Mouse (Mus musculus) intestine, embryonic 16.5 days (tissue): ENCODE data around the gene Ercc6l2. TPM values are rescaled to one million over a fixed set of nuclear protein-coding genes. Genes with fewer than 3 reads are reported as not detected.

ENCODE experiments used
- ATAC-seq: fragments of 200-750 bp; cut with Nextera tagmentation; 2 replicates; pipeline ENCODE4 v1.8.0; 2017; ENCODE audit warnings: moderate TSS enrichment, moderate library complexity
- H3K27ac ChIP-seq: fragments of 300-500 bp; sonication (generic); 2 replicates; pipeline ENCODE4 v1.5.1; 2014; ENCODE audit warnings: mild to moderate bottlenecking, low read length
- H3K27me3 ChIP-seq: fragments of 300-500 bp; sonication (generic); replicated peaks from 2 replicates; pipeline ENCODE4 v1.6.1; 2014; ENCODE audit warnings: low read length, control low read depth, mixed read lengths; ENCODE audit not compliant: control insufficient read depth, insufficient read depth
- H3K36me3 ChIP-seq: fragments of 300-500 bp; sonication (generic); 2 replicates; pipeline ENCODE4 v1.6.1; 2014; ENCODE audit warnings: low read length, control low read depth; ENCODE audit not compliant: control insufficient read depth, insufficient read depth
- H3K4me1 ChIP-seq: fragments of 300-500 bp; sonication (generic); 2 replicates; pipeline ENCODE4 v1.6.1; 2014; ENCODE audit warnings: low read length, control low read depth, mixed read lengths; ENCODE audit not compliant: control insufficient read depth, insufficient read depth
- H3K4me2 ChIP-seq: fragments of 300-500 bp; sonication (generic); 2 replicates; pipeline ENCODE4 v1.6.1; 2014; ENCODE audit warnings: low read depth, low read length, control low read depth
- H3K4me3 ChIP-seq: fragments of 300-500 bp; sonication (generic); 2 replicates; pipeline ENCODE4 v1.5.1; 2014; ENCODE audit warnings: mild to moderate bottlenecking, low read length
- H3K9ac ChIP-seq: fragments of 300-500 bp; sonication (generic); 2 replicates; pipeline ENCODE4 v1.6.1; 2014; ENCODE audit warnings: low read depth, low read length
- H3K9me3 ChIP-seq: fragments of 300-500 bp; sonication (generic); 2 replicates; pipeline ENCODE4 v1.6.1; 2016; ENCODE audit warnings: low read length, control low read depth; ENCODE audit not compliant: control insufficient read depth
- WGBS: fragments of 180-500 bp; shearing (Covaris S2); extraction: QIAGEN DNeasy Blood & Tissue Kit; methylation state at CpG from one replicate; pipeline ENCODE4 v1.1.7; 2014; 5-methylcytosine and 5-hydroxymethylcytosine counted together
- polyA plus RNA-seq: library from polyadenylated mRNA; unstranded; fragments of >200 nt; fragmentation: Nextera tagmentation; extraction: Ambion mirVana; gene quantifications from 2 replicates; pipeline ENCODE4 v1.2.1, GENCODE M21; 2015

The Ercc6l2 gene
- 16.0 and 18.4 TPM in 2 replicates for polyA plus RNA-seq

DNA sequence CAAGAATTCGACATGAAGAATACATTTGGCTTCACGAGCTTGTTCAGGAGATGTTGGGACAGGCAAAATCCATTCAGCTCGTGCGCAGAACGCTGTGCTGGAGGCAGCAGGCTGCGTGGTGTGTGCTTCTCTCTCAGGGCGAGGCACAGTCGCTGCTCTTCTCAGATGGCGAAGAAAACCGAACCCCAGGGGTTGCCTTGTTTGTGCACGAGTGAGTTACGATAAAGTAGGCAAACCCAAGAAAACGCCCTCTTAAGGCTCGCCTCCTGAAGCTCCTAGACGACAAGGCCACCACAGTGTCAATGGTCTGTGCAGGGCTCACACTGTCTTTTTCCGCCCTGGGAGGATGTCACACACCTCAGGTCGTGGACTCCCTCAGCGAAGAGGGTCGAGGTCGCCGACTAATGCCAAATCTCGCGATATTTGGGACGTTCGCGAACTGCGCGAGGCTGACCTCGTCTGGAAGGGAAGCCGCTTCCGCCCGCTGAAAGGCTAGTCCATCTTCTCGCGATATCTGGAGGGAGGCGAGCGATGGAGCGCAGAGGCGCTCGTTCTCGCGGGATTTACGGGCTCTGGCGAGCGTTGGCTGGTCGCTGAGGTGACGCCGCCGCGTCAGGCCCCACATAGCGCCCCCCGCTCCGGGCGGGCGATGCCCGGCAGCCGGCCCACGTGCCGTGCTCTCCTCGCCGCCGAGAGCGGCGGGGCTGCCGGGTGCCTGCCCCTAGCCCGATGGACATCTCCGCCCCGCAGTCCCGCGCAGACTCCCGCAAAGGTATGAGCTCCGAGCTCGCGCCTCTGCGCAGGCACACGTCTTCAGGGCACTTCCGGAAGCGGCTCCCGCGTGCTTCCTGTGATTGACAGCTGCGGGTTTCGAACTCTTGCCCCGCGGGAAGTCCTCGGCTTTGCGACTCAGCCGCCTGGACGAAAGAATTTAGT is at the start of gene Ercc6l2:
Gene Ercc6l2, plus strand, starts transcription at position 495 of the 936 bp plus-strand sequence.
- under 1% methylated on average over 87 of the region's 87 CpGs for WGBS
- Histone ChIP-seq H3K9ac (peak within 1 kb of the TSS; percentile 93), H3K27me3 (no peaks in the 10 kb centered on the region), H3K4me3 (peak within 1 kb of the TSS; percentile 72), H3K4me2 (peak within 1 kb of the TSS; percentile 61), H3K9me3 (no peaks in the 10 kb centered on the region), H3K4me1 (peaks cover 6% of the 10 kb centered on the region), H3K27ac (peak within 1 kb of the TSS; percentile 95), H3K36me3 (no peaks in the 10 kb centered on the region)
- peak; percentile 99 for ATAC-seq

DNA sequence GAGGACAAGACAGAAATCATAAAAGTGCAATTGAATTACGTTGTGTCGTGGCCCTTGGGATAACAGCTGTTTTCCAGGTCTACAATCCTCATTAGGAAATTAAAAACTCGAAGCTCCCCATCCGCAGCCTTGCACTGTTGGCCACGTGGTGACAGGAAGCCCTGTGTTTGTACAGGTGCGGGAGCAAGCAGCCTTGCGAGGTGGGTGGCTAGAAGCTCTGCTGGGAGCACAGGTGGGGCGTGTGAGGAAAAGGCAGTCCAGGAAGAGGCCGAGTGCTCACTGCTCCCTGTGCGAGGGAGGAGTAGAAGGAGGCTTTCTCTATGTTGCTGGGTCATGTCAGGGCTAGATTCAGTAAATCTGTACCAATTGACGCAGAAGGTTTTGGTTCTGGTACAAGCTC is 49.0 kb upstream of the Ercc6l2 start:
- WGBS: 42% methylated on average over 11 of the region's 11 CpGs
- Histone ChIP-seq H3K4me3 (no peak overlapping the region), H3K9me3 (no peaks in the 10 kb centered on the region), H3K36me3 (no peaks in the 10 kb centered on the region), H3K4me1 (no peaks in the 10 kb centered on the region), H3K27me3 (no peaks in the 10 kb centered on the region), H3K27ac (no peak overlapping the region), H3K9ac (no peak overlapping the region), H3K4me2 (no peak overlapping the region)
- ATAC-seq: peak; percentile 65; the same call in 1 of the 2 replicates

DNA sequence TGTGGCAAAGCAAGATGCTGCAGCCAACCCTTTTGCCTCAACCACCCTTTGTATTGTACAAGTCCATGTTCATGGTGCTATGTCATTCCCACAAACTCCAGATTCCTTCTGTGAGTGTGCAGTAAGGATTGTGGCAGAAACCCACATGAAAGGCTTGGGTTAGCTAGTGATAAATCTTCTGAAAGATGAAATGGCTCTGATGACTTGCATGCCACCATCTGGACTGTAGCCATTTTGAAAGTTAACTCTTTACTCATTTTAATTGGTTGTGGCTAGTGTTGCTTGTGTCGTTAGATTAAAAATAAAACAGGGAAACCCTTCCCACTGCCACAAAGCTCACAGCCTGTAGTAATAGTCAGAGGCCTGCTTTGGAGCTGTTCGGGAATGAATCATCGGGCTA is 44.0 kb upstream of the Ercc6l2 start:
- Histone ChIP-seq H3K36me3 (no peaks in the 10 kb centered on the region), H3K27ac (no peak overlapping the region), H3K4me2 (no peak overlapping the region), H3K9me3 (no peaks in the 10 kb centered on the region), H3K4me3 (no peak overlapping the region), H3K27me3 (no peaks in the 10 kb centered on the region), H3K9ac (no peak overlapping the region), H3K4me1 (no peaks in the 10 kb centered on the region)
- ATAC-seq: no peak
- 60% methylated on average over 3 of the region's 3 CpGs for WGBS

DNA sequence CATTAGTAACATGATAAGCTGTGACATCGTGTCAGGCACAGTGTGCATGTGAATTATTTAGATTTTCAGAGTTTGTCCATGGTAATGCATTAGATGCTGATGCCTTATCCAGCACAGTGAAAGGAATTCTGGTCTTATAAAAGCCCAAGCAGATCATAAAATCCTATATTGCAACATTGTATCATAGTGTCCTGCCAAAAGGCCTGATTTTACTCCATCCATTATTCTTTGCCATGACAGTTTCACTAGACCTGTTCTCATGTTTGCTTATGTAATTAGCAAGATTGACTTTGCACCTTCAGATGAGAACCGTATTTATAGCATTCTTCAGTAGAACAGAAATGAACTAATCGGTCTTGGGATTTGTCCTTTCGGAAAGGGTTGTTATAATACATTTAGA is 36.1 kb upstream of the Ercc6l2 start:
- 76% methylated on average over 4 of the region's 4 CpGs for WGBS
- Histone ChIP-seq H3K27ac (no peak overlapping the region), H3K27me3 (no peaks in the 10 kb centered on the region), H3K9me3 (no peaks in the 10 kb centered on the region), H3K4me1 (no peaks in the 10 kb centered on the region), H3K4me3 (no peak overlapping the region), H3K4me2 (no peak overlapping the region), H3K9ac (no peak overlapping the region), H3K36me3 (no peaks in the 10 kb centered on the region)
- no peak for ATAC-seq

DNA sequence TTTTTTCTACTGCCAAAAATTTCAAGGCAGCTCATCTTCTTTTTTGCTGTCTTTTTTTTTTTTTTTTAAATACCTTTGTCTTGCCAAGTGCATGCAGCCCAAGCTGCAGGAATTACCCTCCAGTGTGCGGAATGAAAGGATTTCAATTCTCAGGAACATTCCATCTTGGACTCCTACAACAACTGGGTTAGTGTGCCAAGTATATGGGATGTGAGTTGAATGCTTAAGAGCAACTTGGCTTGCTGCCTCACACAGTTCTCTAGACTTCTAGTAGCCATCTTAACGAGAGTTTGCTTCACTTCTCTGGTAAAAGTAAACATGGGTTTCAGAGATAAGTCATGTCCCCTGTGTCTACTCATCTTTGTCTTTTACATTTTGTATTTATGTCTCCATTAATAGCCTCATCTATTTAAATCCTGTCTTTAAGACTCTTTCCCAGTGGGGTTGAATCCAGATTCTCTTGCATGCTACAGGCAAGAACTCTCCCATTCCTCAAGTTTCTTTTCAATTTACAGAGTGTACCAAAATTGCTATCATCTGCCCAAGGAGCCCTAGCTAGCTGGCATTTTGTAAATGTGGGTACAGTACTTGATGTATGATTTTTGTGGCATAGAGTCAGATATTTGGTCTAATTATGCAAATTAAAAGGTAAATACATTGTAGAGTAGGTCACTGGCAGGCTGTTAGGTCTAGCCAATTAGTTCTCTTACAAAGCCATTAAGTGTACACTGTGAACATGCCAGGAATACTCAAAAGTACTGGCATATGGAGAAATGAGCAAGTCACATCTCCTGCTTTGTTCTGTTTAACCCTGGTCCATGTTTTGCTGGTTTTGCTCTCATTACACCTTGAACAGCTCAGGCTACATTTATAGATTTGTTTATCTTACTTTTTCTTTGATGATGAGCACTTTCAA is 35.4 kb upstream of the Ercc6l2 start:
- Histone ChIP-seq H3K4me3 (no peak overlapping the region), H3K4me2 (no peak overlapping the region), H3K27me3 (no peaks in the 10 kb centered on the region), H3K9ac (no peak overlapping the region), H3K9me3 (no peaks in the 10 kb centered on the region), H3K4me1 (no peaks in the 10 kb centered on the region), H3K27ac (peak overlapping the region; percentile 41; the same call in 1 of the 2 replicates), H3K36me3 (no peaks in the 10 kb centered on the region)
- peak; percentile 73 for ATAC-seq
- 31% methylated on average over 2 of the region's 2 CpGs for WGBS

DNA sequence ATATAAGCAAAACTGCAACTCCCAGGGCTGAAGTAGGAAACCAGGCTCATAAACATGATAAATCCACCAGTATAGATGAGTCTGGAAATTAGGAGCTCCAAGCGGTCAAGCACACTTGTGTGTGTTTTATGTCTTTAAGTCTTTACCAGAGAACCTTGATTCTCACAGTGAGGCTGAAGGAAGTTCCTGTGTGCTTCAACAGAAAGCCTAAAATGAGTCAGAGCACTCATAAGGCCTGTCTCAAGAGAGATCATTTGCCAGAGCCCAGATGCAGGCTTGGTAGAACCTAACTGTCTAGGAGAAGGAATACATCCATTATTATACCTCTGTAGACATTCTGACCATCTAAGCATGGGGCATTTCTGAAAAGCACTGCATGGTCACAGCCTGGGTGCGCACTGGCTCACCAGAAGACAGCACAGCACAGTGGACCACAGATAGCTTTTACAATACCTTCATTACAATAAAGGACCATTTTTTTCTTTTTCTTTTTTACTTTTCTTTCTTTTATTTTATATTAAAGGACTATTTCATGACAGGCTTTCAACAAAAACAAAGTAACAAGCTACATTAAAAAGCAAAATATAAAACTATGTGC is 22.7 kb upstream of the Ercc6l2 start:
- H3K9me3 ChIP-seq: no peaks in the 10 kb centered on the region
- no peak overlapping the region for H3K9ac ChIP-seq
- H3K27me3 ChIP-seq: no peaks in the 10 kb centered on the region
- WGBS: 86% methylated on average over 2 of the region's 2 CpGs
- no peaks in the 10 kb centered on the region for H3K36me3 ChIP-seq
- no peaks in the 10 kb centered on the region for H3K4me1 ChIP-seq
- no peak overlapping the region for H3K4me2 ChIP-seq
- no peak overlapping the region for H3K27ac ChIP-seq
- no peak for ATAC-seq
- H3K4me3 ChIP-seq: no peak overlapping the region

DNA sequence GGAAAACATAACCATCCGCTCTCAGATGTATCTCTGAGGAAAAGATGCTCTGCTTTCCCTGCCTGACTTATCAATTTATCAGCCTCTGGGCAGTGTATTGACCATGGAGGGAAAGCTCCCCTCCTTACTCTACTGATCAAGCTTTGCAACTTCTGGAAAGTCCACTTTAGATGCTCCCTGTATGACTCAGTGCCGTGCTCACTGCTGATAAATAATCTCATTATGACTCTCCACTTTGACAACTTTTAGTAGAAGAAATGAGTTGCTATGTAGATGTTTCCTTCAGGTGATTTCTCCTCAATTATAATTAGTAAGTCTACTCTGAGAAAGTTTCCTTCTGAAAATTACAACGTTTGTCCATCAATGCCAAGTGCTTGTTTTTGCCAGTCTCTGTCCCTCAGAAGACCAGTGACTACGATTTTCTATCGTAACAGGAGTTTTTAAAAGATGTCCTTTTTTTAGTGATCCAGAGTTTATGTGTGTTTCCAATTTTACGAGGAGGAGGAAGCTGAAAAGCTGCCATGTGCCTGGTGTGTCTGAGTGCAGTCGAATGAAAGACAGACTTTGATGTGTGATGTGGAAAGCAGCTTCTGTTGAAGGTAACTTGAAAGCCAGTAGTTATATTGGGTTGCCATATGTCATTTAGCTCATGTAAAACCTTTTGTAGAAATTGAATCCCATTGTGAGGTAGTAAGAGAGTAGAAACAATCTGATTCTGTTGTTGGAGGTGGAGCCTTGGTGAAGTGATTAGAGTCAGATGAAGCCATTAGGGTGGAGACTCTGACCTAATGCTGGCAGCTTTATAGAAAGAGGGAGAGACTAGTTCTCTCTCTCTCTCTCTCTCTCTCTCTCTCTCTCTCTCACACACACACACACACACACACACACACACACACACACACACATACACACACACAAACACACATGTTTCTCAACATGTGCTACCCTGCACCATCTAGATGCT is 21.4 kb upstream of the Ercc6l2 start:
- no peaks in the 10 kb centered on the region for H3K4me1 ChIP-seq
- H3K4me3 ChIP-seq: no peak overlapping the region

DNA sequence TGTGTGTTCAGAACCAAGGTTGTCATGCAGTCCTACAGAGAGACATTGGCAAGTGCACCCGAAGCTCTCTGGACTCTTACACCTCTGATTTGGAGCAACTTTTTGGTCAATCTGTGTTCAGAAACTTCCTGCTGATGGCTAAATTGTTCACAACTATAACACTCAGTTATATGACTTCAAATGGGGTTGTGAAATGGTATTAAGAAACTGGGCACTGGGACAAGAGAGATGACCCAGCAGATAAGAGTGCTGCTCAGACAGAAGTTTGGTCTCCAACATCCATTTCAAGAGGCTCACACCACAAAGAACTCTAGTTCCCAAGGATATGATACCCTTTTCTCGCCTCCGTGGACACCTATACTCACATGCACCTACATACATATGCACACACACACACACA is 16.4 kb upstream of the Ercc6l2 start:
- ATAC-seq: no peak
- no peaks in the 10 kb centered on the region for H3K27me3 ChIP-seq
- no peaks in the 10 kb centered on the region for H3K9me3 ChIP-seq
- no peaks in the 10 kb centered on the region for H3K4me1 ChIP-seq
- no peak overlapping the region for H3K9ac ChIP-seq
- H3K4me3 ChIP-seq: no peak overlapping the region
- H3K4me2 ChIP-seq: no peak overlapping the region
- 89% methylated on average over 3 of the region's 3 CpGs for WGBS
- no peak overlapping the region for H3K27ac ChIP-seq
- H3K36me3 ChIP-seq: no peaks in the 10 kb centered on the region

More for the DNA sequence above, 21.4 kb upstream of the Ercc6l2 start:
- Histone ChIP-seq H3K27me3 (no peaks in the 10 kb centered on the region), H3K36me3 (no peaks in the 10 kb centered on the region), H3K9ac (no peak overlapping the region), H3K4me2 (no peak overlapping the region), H3K9me3 (no peaks in the 10 kb centered on the region), H3K27ac (no peak overlapping the region)
- no peak for ATAC-seq
- 77% methylated on average over 7 of the region's 7 CpGs for WGBS
